Mouse (Mus musculus): ENCODE measurements at regions not wholly inside any gene's neighbourhood (a gene's known extent, or its start where the extent isn't known, plus 50 kb on each side); places are given as distances from the start of the nearest gene placed in this dataset.

GRCm38 (mm10) chr1:92372222-92372990 lies 101.3 kb downstream of the Ndufa10 start:
- 62% methylated on average over 5 of the region's 5 CpGs for WGBS
- DNase-seq: no peak
- peaks cover 15% of the 10 kb centered on the region for H3K4me1 ChIP-seq (replicated peaks; ENCODE audit: control insufficient read depth, insufficient read depth, low read length)
- TF ChIP-seq POLR2A (IDR thresholded peaks at IDR 0.05; ENCODE audit: control insufficient read depth, extremely low read depth, insufficient read depth, low read length, poor library complexity) (no peak), CTCF (IDR thresholded peaks at IDR 0.05; ENCODE audit: borderline replicate concordance, control insufficient read depth, extremely low read depth, insufficient read depth, low read length, poor library complexity) (no peak)
- no peak overlapping the region for H3K27ac ChIP-seq (ENCODE audit: control insufficient read depth, insufficient read depth, low read length)
- H3K36me3 ChIP-seq (ENCODE audit: control insufficient read depth, insufficient read depth, low read length): no peaks in the 10 kb centered on the region
- H3K27me3 ChIP-seq (ENCODE audit: control insufficient read depth, insufficient read depth, low read length): no peaks in the 10 kb centered on the region
- H3K4me3 ChIP-seq (ENCODE audit: control insufficient read depth, insufficient read depth, low read length): no peak overlapping the region

- Histone ChIP-seq H3K27ac (ENCODE audit: control insufficient read depth, insufficient read depth, low read length) (no peak overlapping the region), H3K27me3 (ENCODE audit: control insufficient read depth, insufficient read depth, low read length) (no peaks in the 10 kb centered on the region), H3K4me3 (ENCODE audit: control insufficient read depth, insufficient read depth, low read length) (no peak overlapping the region), H3K36me3 (ENCODE audit: control insufficient read depth, insufficient read depth, low read length) (no peaks in the 10 kb centered on the region), H3K4me1 (replicated peaks; ENCODE audit: control insufficient read depth, insufficient read depth, low read length) (peaks cover 15% of the 10 kb centered on the region)
- 12% methylated on average over 11 of the region's 11 CpGs for WGBS
- TF ChIP-seq POLR2A (IDR thresholded peaks at IDR 0.05; ENCODE audit: control insufficient read depth, extremely low read depth, insufficient read depth, low read length, poor library complexity): no peak
- TF ChIP-seq CTCF (IDR thresholded peaks at IDR 0.05; ENCODE audit: borderline replicate concordance, control insufficient read depth, extremely low read depth, insufficient read depth, low read length, poor library complexity): no peak
- DNase-seq: no peak
These were observed 102.2 kb downstream of the Ndufa10 start for GRCm38 (mm10) chr1:92371357-92371981.

GRCm38 (mm10) chr1:92370842-92371241 lies 102.8 kb downstream of the Ndufa10 start:
- Histone ChIP-seq H3K27me3 (ENCODE audit: control insufficient read depth, insufficient read depth, low read length) (no peaks in the 10 kb centered on the region), H3K36me3 (ENCODE audit: control insufficient read depth, insufficient read depth, low read length) (no peaks in the 10 kb centered on the region), H3K4me3 (ENCODE audit: control insufficient read depth, insufficient read depth, low read length) (no peak overlapping the region), H3K27ac (ENCODE audit: control insufficient read depth, insufficient read depth, low read length) (no peak overlapping the region), H3K4me1 (replicated peaks; ENCODE audit: control insufficient read depth, insufficient read depth, low read length) (peaks cover 15% of the 10 kb centered on the region)
- TF ChIP-seq POLR2A (IDR thresholded peaks at IDR 0.05; ENCODE audit: control insufficient read depth, extremely low read depth, insufficient read depth, low read length, poor library complexity): no peak
- TF ChIP-seq CTCF (IDR thresholded peaks at IDR 0.05; ENCODE audit: borderline replicate concordance, control insufficient read depth, extremely low read depth, insufficient read depth, low read length, poor library complexity): no peak
- 98% methylated on average over 4 of the region's 4 CpGs for WGBS
- no peak for DNase-seq

- peaks cover 15% of the 10 kb centered on the region for H3K4me1 ChIP-seq (replicated peaks; ENCODE audit: control insufficient read depth, insufficient read depth, low read length)
- no peak overlapping the region for H3K27ac ChIP-seq (ENCODE audit: control insufficient read depth, insufficient read depth, low read length)
- no peak overlapping the region for H3K4me3 ChIP-seq (ENCODE audit: control insufficient read depth, insufficient read depth, low read length)
- no peaks in the 10 kb centered on the region for H3K27me3 ChIP-seq (ENCODE audit: control insufficient read depth, insufficient read depth, low read length)
- no peaks in the 10 kb centered on the region for H3K36me3 ChIP-seq (ENCODE audit: control insufficient read depth, insufficient read depth, low read length)
- WGBS: 87% methylated on average over 5 of the region's 5 CpGs
- TF ChIP-seq POLR2A (IDR thresholded peaks at IDR 0.05; ENCODE audit: control insufficient read depth, extremely low read depth, insufficient read depth, low read length, poor library complexity) (no peak), CTCF (IDR thresholded peaks at IDR 0.05; ENCODE audit: borderline replicate concordance, control insufficient read depth, extremely low read depth, insufficient read depth, low read length, poor library complexity) (no peak)
- DNase-seq: no peak
These were observed 103.7 kb downstream of the Ndufa10 start for GRCm38 (mm10) chr1:92369972-92370371.

- TF ChIP-seq CTCF (IDR thresholded peaks at IDR 0.05; ENCODE audit: borderline replicate concordance, control insufficient read depth, extremely low read depth, insufficient read depth, low read length, poor library complexity) (no peak), POLR2A (IDR thresholded peaks at IDR 0.05; ENCODE audit: control insufficient read depth, extremely low read depth, insufficient read depth, low read length, poor library complexity) (no peak)
- Histone ChIP-seq H3K4me3 (ENCODE audit: control insufficient read depth, insufficient read depth, low read length) (no peak overlapping the region), H3K4me1 (replicated peaks; ENCODE audit: control insufficient read depth, insufficient read depth, low read length) (peaks cover 2% of the 10 kb centered on the region), H3K27ac (ENCODE audit: control insufficient read depth, insufficient read depth, low read length) (no peak overlapping the region), H3K36me3 (ENCODE audit: control insufficient read depth, insufficient read depth, low read length) (no peaks in the 10 kb centered on the region), H3K27me3 (ENCODE audit: control insufficient read depth, insufficient read depth, low read length) (no peaks in the 10 kb centered on the region)
- 90% methylated on average over 5 of the region's 5 CpGs for WGBS
- no peak for DNase-seq
These were observed 107.4 kb downstream of the Ndufa10 start for GRCm38 (mm10) chr1:92366249-92366648.

- no peak overlapping the region for H3K4me3 ChIP-seq (ENCODE audit: control insufficient read depth, insufficient read depth, low read length)
- H3K36me3 ChIP-seq (ENCODE audit: control insufficient read depth, insufficient read depth, low read length): no peaks in the 10 kb centered on the region
- H3K27me3 ChIP-seq (ENCODE audit: control insufficient read depth, insufficient read depth, low read length): no peaks in the 10 kb centered on the region
- H3K27ac ChIP-seq (ENCODE audit: control insufficient read depth, insufficient read depth, low read length): no peak overlapping the region
- TF ChIP-seq CTCF (IDR thresholded peaks at IDR 0.05; ENCODE audit: borderline replicate concordance, control insufficient read depth, extremely low read depth, insufficient read depth, low read length, poor library complexity) (no peak), POLR2A (IDR thresholded peaks at IDR 0.05; ENCODE audit: control insufficient read depth, extremely low read depth, insufficient read depth, low read length, poor library complexity) (no peak)
- no peaks in the 10 kb centered on the region for H3K4me1 ChIP-seq (replicated peaks; ENCODE audit: control insufficient read depth, insufficient read depth, low read length)
- no peak for DNase-seq
- 91% methylated on average over 4 of the region's 4 CpGs for whole genome bisulfite sequencing
These were observed 108.1 kb downstream of the Ndufa10 start for GRCm38 (mm10) chr1:92365366-92366075.

Data from thymus, adult 2 months (tissue).